Mouse (Mus musculus) lung, postnatal 14 days (tissue): ENCODE measurements at regions not wholly inside any gene's neighbourhood (a gene's known extent, or its start where the extent isn't known, plus 50 kb on each side); places are given as distances from the start of the nearest gene placed in this dataset.
A peak's percentile ranks its signal among the peaks of the same experiment; 100 is the strongest.

Experiments used
- DNase-seq: peaks from one replicate; pipeline ENCODE4 v3.0.0; 2021

- DNase-seq = no peak
Observed at GRCm38 (mm10) chr8:89634864-89635263, 590.9 kb upstream of the Sall1 start.

GRCm38 (mm10) chr8:89632304-89632703, 588.3 kb upstream of the Sall1 start:
- DNase-seq = no peak

- DNase-seq = peak; percentile 11
Observed at GRCm38 (mm10) chr8:89630540-89630939, 586.6 kb upstream of the Sall1 start.

- no peak for DNase-seq
Observed at GRCm38 (mm10) chr8:89618089-89618488, 574.1 kb upstream of the Sall1 start.

- DNase-seq = no peak
Observed at GRCm38 (mm10) chr8:89615863-89616558, 572.0 kb upstream of the Sall1 start.

- no peak for DNase-seq
Observed at GRCm38 (mm10) chr8:89609074-89609473, 565.1 kb upstream of the Sall1 start.

GRCm38 (mm10) chr8:89605905-89606468, 562.0 kb upstream of the Sall1 start:
- no peak for DNase-seq

GRCm38 (mm10) chr8:89604461-89604860, 560.5 kb upstream of the Sall1 start:
- DNase-seq = no peak

GRCm38 (mm10) chr8:89596380-89596779, 552.4 kb upstream of the Sall1 start:
- no peak for DNase-seq

GRCm38 (mm10) chr8:89583091-89583490, 539.1 kb upstream of the Sall1 start:
- DNase-seq = no peak

- DNase-seq = no peak
Observed at GRCm38 (mm10) chr8:89582566-89582965, 538.6 kb upstream of the Sall1 start.

- peak; percentile 77 for DNase-seq
Observed at GRCm38 (mm10) chr8:89571816-89572215, 527.9 kb upstream of the Sall1 start.

GRCm38 (mm10) chr8:89570639-89571325, 526.8 kb upstream of the Sall1 start:
- no peak for DNase-seq

- DNase-seq = no peak
Observed at GRCm38 (mm10) chr8:89569406-89569805, 525.4 kb upstream of the Sall1 start.

- DNase-seq = no peak
Observed at GRCm38 (mm10) chr8:89568641-89569040, 524.7 kb upstream of the Sall1 start.

GRCm38 (mm10) chr8:89566986-89567385, 523.0 kb upstream of the Sall1 start:
- DNase-seq = no peak

GRCm38 (mm10) chr8:89566461-89566860, 522.5 kb upstream of the Sall1 start:
- no peak for DNase-seq

GRCm38 (mm10) chr8:89565147-89565826, 521.3 kb upstream of the Sall1 start:
- DNase-seq = no peak

GRCm38 (mm10) chr8:89563544-89563943, 519.6 kb upstream of the Sall1 start:
- no peak for DNase-seq

GRCm38 (mm10) chr8:89562597-89562996, 518.6 kb upstream of the Sall1 start:
- no peak for DNase-seq

- no peak for DNase-seq
Observed at GRCm38 (mm10) chr8:89541231-89541630, 497.3 kb upstream of the Sall1 start.

GRCm38 (mm10) chr8:89534605-89535004, 490.6 kb upstream of the Sall1 start:
- no peak for DNase-seq

- DNase-seq = no peak
Observed at GRCm38 (mm10) chr8:89525041-89525440, 481.1 kb upstream of the Sall1 start.

GRCm38 (mm10) chr8:89523336-89523735, 479.4 kb upstream of the Sall1 start:
- DNase-seq = no peak
